Mouse (Mus musculus): ENCODE results near the gene Cox14. TPM values are rescaled to one million over a fixed set of nuclear protein-coding genes. Genes with fewer than 3 reads are reported as not detected.
A peak's percentile ranks its signal among the peaks of the same experiment; 100 is the strongest.
"Not testable (repeated sequence)": the region's sequence is repeated elsewhere in the genome, so short reads cannot be mapped to it uniquely, and the experiment has no call there.

Cox14 gene
- total and polyA plus RNA-seq, 3 experiments: 113 to 125 TPM; not detected in 1

GRCm38 (mm10) chr15:99772277-99772880 lies 47.0 kb downstream of the Cox14 start:
- no peaks in the 10 kb centered on the region for H3K9me3 ChIP-seq (replicated peaks; ENCODE audit: insufficient read depth, low read length)
- no peaks in the 10 kb centered on the region for H3K27me3 ChIP-seq (ENCODE audit: control insufficient read depth in 1 of 2, insufficient read depth in 2 of 2, low read length in 2 of 2)
- peaks cover 11 to 14% of the 10 kb centered on the region in 2 experiments for H3K4me1 ChIP-seq (ENCODE audit: control insufficient read depth in 1 of 2, insufficient read depth in 2 of 2, low read length in 2 of 2)
- no peaks in the 10 kb centered on the region; the same call in 1 of the 2 replicates for H3K79me2 ChIP-seq (ENCODE audit: control insufficient read depth, insufficient read depth, low read length, poor library complexity)
- peak overlapping the region; percentile 34 for H3K27ac ChIP-seq (ENCODE audit: control insufficient read depth, low read depth, low read length)
- H3K9ac ChIP-seq (ENCODE audit: control insufficient read depth, low read depth, low read length, poor library complexity, severe bottlenecking): peak overlapping the region; percentile 78
- TF ChIP-seq NELFE (IDR thresholded peaks at IDR 0.05; ENCODE audit: low read depth, low read length): peak; percentile 87
- 0 out of 2 replicates have a peak, but pooled peaks have one; percentile 22 for TF ChIP-seq MXI1 (IDR thresholded peaks at IDR 0.05; ENCODE audit: low read depth, low read length)
- TF ChIP-seq GABPA (IDR thresholded peaks at IDR 0.05; ENCODE audit: low read depth, low read length): no peak
- TF ChIP-seq ELF1 (IDR thresholded peaks at IDR 0.05; ENCODE audit: low read depth, low read length): peak; percentile 38; the same call in 1 of the 2 replicates
- TF ChIP-seq TBP (IDR thresholded peaks at IDR 0.05; ENCODE audit: low read depth, low read length): peak; percentile 65; the same call in 1 of the 2 replicates
- 0 out of 2 replicates have a peak, but pooled peaks have one; percentile 23 for TF ChIP-seq ETS1 (IDR thresholded peaks at IDR 0.05; ENCODE audit: low read depth, low read length)
- no peak for TF ChIP-seq UBTF (IDR thresholded peaks at IDR 0.05; ENCODE audit: borderline replicate concordance, insufficient read depth, low read depth, low read length)
- peak; percentile 69; the same call in 1 of the 2 replicates for TF ChIP-seq MAX (IDR thresholded peaks at IDR 0.05; ENCODE audit: low read length)
- TF ChIP-seq HCFC1 (IDR thresholded peaks at IDR 0.05; ENCODE audit: low read depth, low read length): 0 out of 2 replicates have a peak, but pooled peaks have one; percentile 13
- TF ChIP-seq KAT2A (conservative IDR thresholded peaks at IDR 0.05; ENCODE audit: low read depth, low read length): no peak
- TF ChIP-seq ZMIZ1 (IDR thresholded peaks at IDR 0.05; ENCODE audit: low read depth, low read length): peak; percentile 77
- TF ChIP-seq BHLHE40 (IDR thresholded peaks at IDR 0.05; ENCODE audit: borderline replicate concordance, low read depth, low read length): peak; percentile 54; the same call in 1 of the 2 replicates
- peak; percentile 88 to 97 for TF ChIP-seq POLR2A (IDR thresholded peaks at IDR 0.05; ENCODE audit: control insufficient read depth in 1 of 2, insufficient read depth in 1 of 2, low read depth in 1 of 2, low read length in 2 of 2, poor library complexity in 1 of 2)
- TF ChIP-seq GATA1 (IDR thresholded peaks at IDR 0.05; ENCODE audit: low read depth, low read length): no peak
- peak; percentile 60; the same call in 1 of the 2 replicates for TF ChIP-seq TCF12 (IDR thresholded peaks at IDR 0.05; ENCODE audit: low read depth, low read length)
- peak overlapping the region; percentile 69 to 81 for H3K4me3 ChIP-seq (ENCODE audit: control insufficient read depth in 1 of 2, insufficient read depth in 1 of 2, low read depth in 2 of 2, low read length in 2 of 2)
- H3K36me3 ChIP-seq (ENCODE audit: control insufficient read depth in 1 of 2, insufficient read depth in 2 of 2, low read length in 2 of 2): peaks cover 0 to 26% of the 10 kb centered on the region in 2 experiments; a peak in 2 of 4 replicates
- DNase-seq (ENCODE audit: low read depth, low spot score): peak; percentile 95

- H3K79me2 ChIP-seq (ENCODE audit: control insufficient read depth, insufficient read depth, low read length, poor library complexity); DNase-seq (ENCODE audit: low read depth, low spot score); H3K9me3 ChIP-seq (replicated peaks; ENCODE audit: insufficient read depth, low read length); H3K27me3 ChIP-seq (ENCODE audit: control insufficient read depth in 1 of 2, insufficient read depth in 2 of 2, low read length in 2 of 2): not testable (repeated sequence)
- Histone ChIP-seq H3K27ac (ENCODE audit: control insufficient read depth, low read depth, low read length) (peak within 1 kb of the TSS; percentile 34), H3K4me1 (ENCODE audit: control insufficient read depth in 1 of 2, insufficient read depth in 2 of 2, low read length in 2 of 2) (peaks cover 10 to 12% of the 10 kb centered on the region in 2 experiments), H3K9ac (ENCODE audit: control insufficient read depth, low read depth, low read length, poor library complexity, severe bottlenecking) (peak within 1 kb of the TSS; percentile 78), H3K4me3 (ENCODE audit: control insufficient read depth in 1 of 2, insufficient read depth in 1 of 2, low read depth in 2 of 2, low read length in 2 of 2) (peak within 1 kb of the TSS; percentile 70 to 81), H3K36me3 (ENCODE audit: control insufficient read depth in 1 of 2, insufficient read depth in 2 of 2, low read length in 2 of 2) (peaks cover 0 to 22% of the 10 kb centered on the region in 2 experiments; a peak in 2 of 4 replicates)
These were observed 47.3 kb downstream of the Cox14 start, which contains the start of gene Cers5 for GRCm38 (mm10) chr15:99772881-99772924. Gene Cers5 (minus strand): TSS chr15:99772885.

Data from MEL (cell line).